Mouse (Mus musculus) urinary bladder, postnatal 36 days (tissue): Measurements from ENCODE around the gene Ms4a10.
A peak's percentile ranks its signal among the peaks of the same experiment; 100 is the strongest.

Experiments
- DNase-seq, 2 experiments: peaks; one replicate each; pipeline ENCODE4 v3.0.0; 2022; ENCODE audit warnings: low spot score in 2 of 2, mixed read lengths in 1 of 2

Ms4a10 gene

GRCm38 (mm10) chr19:10974238-10974865 is at the start of gene Ms4a10:
Gene Ms4a10, minus strand, starts transcription at chr19:10974670.
- no peak for DNase-seq

- no peak for DNase-seq
These were observed 47.9 kb upstream of the Ms4a10 start for GRCm38 (mm10) chr19:11022382-11022781.

GRCm38 (mm10) chr19:11017891-11018290 is 43.4 kb upstream of the Ms4a10 start, which contains the start of gene Ms4a18:
Gene Ms4a18, minus strand, starts transcription at chr19:11018031.
- DNase-seq, result no peak

- no peak for DNase-seq
These were observed 42.8 kb upstream of the Ms4a10 start for GRCm38 (mm10) chr19:11017251-11017650.

GRCm38 (mm10) chr19:11015998-11016397 is 41.5 kb upstream of the Ms4a10 start:
- no peak for DNase-seq

GRCm38 (mm10) chr19:11015468-11015867 is 41.0 kb upstream of the Ms4a10 start:
- no peak for DNase-seq

DNA sequence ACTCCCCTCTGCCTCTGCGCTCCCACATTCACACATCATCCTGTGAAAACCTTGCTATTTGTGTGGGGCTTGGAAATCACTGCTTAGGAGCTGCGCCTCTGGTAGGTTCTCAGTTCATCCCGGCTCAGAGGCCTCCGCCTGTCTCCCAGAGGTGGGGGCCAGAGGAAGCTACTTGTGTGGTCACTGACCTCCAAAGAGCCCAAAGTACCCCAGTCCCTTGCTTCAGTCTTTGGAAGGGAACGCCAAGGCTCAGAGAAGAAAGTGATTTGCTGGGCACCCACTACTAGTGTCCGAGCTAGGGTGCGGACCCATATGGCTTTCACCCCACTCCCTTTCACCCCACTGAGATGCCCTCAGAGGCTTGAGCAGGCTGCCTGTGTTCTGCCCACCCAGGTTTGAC is 18.7 kb upstream of the Ms4a10 start, which contains the start of gene Ms4a15:
Gene Ms4a15 (minus strand): TSS at position 101 of the 400 bp plus-strand sequence.
- DNase-seq, result no peak

GRCm38 (mm10) chr19:10991911-10992310 is 17.4 kb upstream of the Ms4a10 start:
- no peak for DNase-seq

GRCm38 (mm10) chr19:10990751-10991150 is 16.3 kb upstream of the Ms4a10 start:
- no peak for DNase-seq

DNA sequence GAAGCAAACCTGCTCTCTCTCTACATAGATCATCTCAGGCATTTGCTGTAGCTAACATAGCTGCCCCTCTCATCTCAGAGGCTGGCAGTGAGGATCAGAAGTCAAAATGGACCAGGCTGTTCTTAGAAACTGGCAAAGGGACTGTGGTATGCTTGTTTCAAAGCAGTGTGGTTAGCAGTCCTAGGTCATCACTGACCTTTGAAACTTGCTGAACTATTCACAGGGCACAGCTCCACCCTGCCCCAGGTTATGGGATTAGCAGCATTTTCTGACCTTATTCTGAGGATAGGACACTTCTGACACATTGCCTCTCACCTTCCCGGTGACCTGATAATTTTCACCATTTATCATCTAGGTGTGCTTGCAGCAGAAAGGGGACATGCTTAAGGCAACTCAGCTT is 14.1 kb upstream of the Ms4a10 start:
- no peak for DNase-seq

DNA sequence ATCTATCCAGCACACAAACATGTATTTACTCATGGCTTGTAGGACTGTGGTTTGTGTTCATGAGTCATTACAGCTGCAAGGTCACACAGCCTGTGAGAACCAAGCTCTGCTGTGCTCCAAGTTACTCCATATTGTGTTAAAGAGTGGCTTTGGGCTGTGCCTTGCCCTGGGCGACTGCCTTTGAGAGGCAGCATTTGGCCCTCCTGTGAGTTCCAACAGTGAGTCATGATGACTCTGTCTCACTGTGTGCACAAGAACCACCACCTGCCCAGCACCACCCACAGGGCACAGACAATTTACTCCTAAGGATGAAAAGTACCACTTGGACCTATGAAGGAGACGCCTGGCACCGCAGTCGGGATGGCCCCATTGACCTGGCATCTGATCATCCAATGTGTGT is 11.4 kb upstream of the Ms4a10 start:
- no peak for DNase-seq

GRCm38 (mm10) chr19:10984551-10984950 is 10.1 kb upstream of the Ms4a10 start:
- DNase-seq, result no peak

GRCm38 (mm10) chr19:10983146-10983545 is 8.7 kb upstream of the Ms4a10 start:
- DNase-seq, result peak; percentile 15 to 32

DNA sequence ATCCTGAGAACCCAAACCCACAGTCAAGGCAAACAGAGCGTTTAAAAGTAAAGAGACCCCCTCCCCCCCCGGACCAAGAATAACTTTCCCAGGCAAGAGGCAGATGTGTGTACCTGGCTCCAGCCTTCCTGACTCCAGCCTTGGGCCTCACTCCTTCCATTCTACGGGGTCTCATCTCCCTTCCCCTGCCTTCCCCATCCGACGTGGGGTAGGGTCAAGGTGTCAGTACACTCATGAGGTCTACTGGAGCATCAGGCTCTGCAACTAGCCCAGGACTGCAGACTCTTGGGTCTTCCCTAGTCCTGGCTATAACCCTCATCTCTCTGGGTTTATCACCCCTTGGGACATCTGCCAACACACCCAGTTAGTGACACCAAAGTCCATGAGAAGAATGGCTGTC is 5.7 kb upstream of the Ms4a10 start:
- no peak for DNase-seq

- peak; percentile 64 to 73 for DNase-seq
These were observed 5.0 kb upstream of the Ms4a10 start for GRCm38 (mm10) chr19:10979184-10980168.

DNA sequence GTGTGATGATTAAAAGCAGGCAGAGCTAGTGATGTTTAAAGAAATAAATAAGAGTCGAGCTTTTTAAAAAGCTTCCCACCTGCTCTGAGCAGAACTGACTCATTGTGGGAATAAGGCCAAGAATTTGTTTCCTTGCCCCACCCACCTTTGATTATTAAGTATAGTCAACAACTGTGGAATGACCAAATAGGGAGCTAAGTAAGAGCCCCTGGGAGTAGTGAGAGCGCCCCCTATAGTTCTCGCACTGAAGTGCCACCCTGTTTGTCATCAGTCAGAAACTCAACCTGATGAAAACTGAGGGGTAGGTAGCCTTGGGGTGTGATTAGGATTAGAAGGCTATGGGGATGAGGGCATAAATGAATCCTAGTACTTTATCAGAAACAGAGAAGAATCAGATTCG is 1.8 kb upstream of the Ms4a10 start:
- peak; percentile 30 to 32 for DNase-seq

GRCm38 (mm10) chr19:10975187-10975586 is 717 bp upstream of the Ms4a10 start:
- no peak for DNase-seq

- no peak for DNase-seq
These were observed 1.3 kb downstream of the Ms4a10 start for GRCm38 (mm10) chr19:10973187-10973586.

GRCm38 (mm10) chr19:10972660-10973059 is 1.8 kb downstream of the Ms4a10 start:
- no peak for DNase-seq

- no peak for DNase-seq
These were observed 4.0 kb downstream of the Ms4a10 start for GRCm38 (mm10) chr19:10970457-10970856.

GRCm38 (mm10) chr19:10968578-10968977 is 5.9 kb downstream of the Ms4a10 start:
- DNase-seq, result no peak

GRCm38 (mm10) chr19:10965721-10966120 is 8.7 kb downstream of the Ms4a10 start:
- no peak for DNase-seq

DNA sequence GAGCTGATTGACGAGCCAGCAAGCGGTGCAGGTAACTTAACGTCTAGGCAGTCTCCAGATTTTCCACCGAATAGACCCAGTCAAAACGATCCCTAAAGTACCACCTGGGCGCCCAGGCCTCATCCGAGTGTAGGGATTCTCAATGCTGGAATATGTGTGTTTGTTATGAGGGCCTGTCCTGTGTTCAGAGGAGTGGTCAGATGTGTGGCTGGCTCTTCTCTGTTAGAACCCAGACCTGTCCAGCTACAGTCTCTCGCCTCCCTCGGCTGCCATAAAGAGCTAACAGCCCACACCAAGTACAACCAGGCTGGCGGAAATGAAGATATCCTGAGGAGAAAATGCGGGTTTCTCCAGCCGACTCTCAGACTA is 14.5 kb downstream of the Ms4a10 start:
- DNase-seq, result no peak
